Mouse (Mus musculus) ES-E14 (cell line): ENCODE data around the gene Nectin4. TPM values are rescaled to one million over a fixed set of nuclear protein-coding genes. Genes with fewer than 3 reads are reported as not detected.
A peak's percentile ranks its signal among the peaks of the same experiment; 100 is the strongest.

ENCODE experiments used
- DNase-seq: peaks from one replicate; pipeline ENCODE4 v3.0.0-alpha.2; 2013; ENCODE audit warnings: low read depth, low spot score
- H3K27ac ChIP-seq: 2 replicates; pipeline ENCODE4 v1.5.1; 2012; ENCODE audit warnings: low read depth, mild to moderate bottlenecking, low read length, moderate library complexity, mixed read lengths; ENCODE audit not compliant: poor library complexity, insufficient read depth, severe bottlenecking
- H3K36me3 ChIP-seq: 2 replicates; pipeline ENCODE4 v1.6.1; 2012; ENCODE audit warnings: mild to moderate bottlenecking, low read length, moderate library complexity, mixed read lengths; ENCODE audit not compliant: control insufficient read depth, poor library complexity, insufficient read depth, severe bottlenecking
- H3K4me1 ChIP-seq, 2 experiments: fragments of 150-350 bp in 1 of 2; sonication (generic) in 1 of 2; 2 replicates each; pipeline ENCODE4 v1.6.1; 2012; ENCODE audit warnings: low read length in 2 of 2, mild to moderate bottlenecking in 1 of 2, mixed read lengths in 1 of 2; ENCODE audit not compliant: control insufficient read depth in 2 of 2, insufficient read depth in 2 of 2, poor library complexity in 1 of 2
- H3K4me3 ChIP-seq, 2 experiments: fragments of 150-350 bp in 1 of 2; sonication (generic) in 1 of 2; 2 replicates each; pipeline ENCODE4 v1.5.1; 2012; ENCODE audit warnings: low read length in 2 of 2, low read depth in 1 of 2, mild to moderate bottlenecking in 1 of 2, mixed read lengths in 1 of 2; ENCODE audit not compliant: insufficient read depth in 1 of 2, poor library complexity in 1 of 2, severe bottlenecking in 1 of 2
- H3K9ac ChIP-seq: 2 replicates; pipeline ENCODE4 v1.6.1; 2012; ENCODE audit warnings: low read depth, mild to moderate bottlenecking, low read length, mixed read lengths; ENCODE audit not compliant: poor library complexity, insufficient read depth, severe bottlenecking
- H3K9me3 ChIP-seq: fragments of 150-350 bp; sonication (generic); 2 replicates; pipeline ENCODE4 v1.6.1; 2012; ENCODE audit warnings: low read depth, mild to moderate bottlenecking, low read length; ENCODE audit not compliant: control insufficient read depth, insufficient read depth
- CHD2 ChIP-seq: IDR thresholded peaks from 2 replicates; pipeline ENCODE4 v1.6.1; 2014; ENCODE audit warnings: mild to moderate bottlenecking, low read depth, low read length, inconsistent platforms
- HCFC1 ChIP-seq: IDR thresholded peaks from 2 replicates; pipeline ENCODE4 v1.6.1; 2012; ENCODE audit warnings: low read length, inconsistent platforms, borderline replicate concordance; ENCODE audit not compliant: insufficient read depth
- MAFK ChIP-seq: IDR thresholded peaks from 2 replicates; pipeline ENCODE4 v1.6.1; 2014; ENCODE audit warnings: mild to moderate bottlenecking, low read depth, low read length, inconsistent platforms; ENCODE audit not compliant: insufficient read depth
- ZC3H11A ChIP-seq: IDR thresholded peaks from 2 replicates; pipeline ENCODE4 v1.6.1; 2012; ENCODE audit warnings: low read depth, mild to moderate bottlenecking, inconsistent platforms, low read length, borderline replicate concordance
- ZNF384 ChIP-seq: IDR thresholded peaks from 2 replicates; pipeline ENCODE4 v1.6.1; 2012; ENCODE audit warnings: low read depth, low read length, inconsistent platforms
- in situ Hi-C, 2 experiments: fragments of 600-800 bp; cut with MboI; formaldehyde crosslinking; loops; one replicate each; pipeline ENCODE4 v1.15.1; 2025; ENCODE audit warnings: low sequenced_read_pairs in 2 of 2, inconsistent platforms in 1 of 2; ENCODE audit not compliant: unreplicated experiment in 2 of 2
- total RNA-seq: library from RNA; depleted of rRNA; stranded (reverse); fragments of 300-350 nt; gene quantifications from 2 replicates; pipeline ENCODE4 v1.2.3, GENCODE M21; 2012

Gene Nectin4
- total RNA-seq, 1 experiment: 1.9 TPM

DNA sequence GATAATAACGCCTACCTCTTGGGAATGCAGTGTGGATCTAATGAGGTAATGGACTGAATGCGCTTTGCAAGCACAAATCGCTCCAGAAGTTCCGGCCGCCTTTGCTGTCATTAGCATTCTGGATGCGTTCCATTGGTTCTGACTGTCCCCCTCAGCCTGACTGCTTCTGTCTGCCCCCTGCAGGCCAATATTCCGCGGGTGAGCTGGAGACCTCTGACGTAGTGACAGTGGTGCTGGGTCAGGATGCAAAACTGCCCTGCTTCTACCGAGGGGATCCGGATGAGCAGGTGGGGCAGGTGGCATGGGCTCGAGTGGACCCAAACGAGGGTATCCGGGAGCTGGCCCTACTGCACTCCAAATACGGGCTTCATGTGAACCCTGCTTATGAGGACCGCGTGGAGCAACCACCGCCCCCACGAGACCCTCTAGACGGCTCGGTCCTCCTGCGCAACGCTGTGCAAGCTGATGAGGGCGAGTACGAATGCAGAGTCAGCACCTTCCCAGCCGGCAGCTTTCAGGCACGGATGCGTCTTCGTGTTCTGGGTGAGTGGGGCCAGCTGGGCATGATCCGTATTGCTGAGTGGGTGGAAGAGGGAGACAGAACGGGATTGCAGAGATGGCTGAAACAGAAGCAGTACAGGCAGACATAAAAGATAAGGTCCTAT is 10.2 kb downstream of the Nectin4 start:
- Histone ChIP-seq H3K4me3 (peak overlapping the region; percentile 10 to 50; a peak in 3 of 4 replicates), H3K9me3 (no peaks in the 10 kb centered on the region), H3K36me3 (no peaks in the 10 kb centered on the region), H3K27ac (no peak overlapping the region), H3K4me1 (peaks cover 0 to 22% of the 10 kb centered on the region in 2 experiments; a peak in 2 of 4 replicates), H3K9ac (no peak overlapping the region)
- TF ChIP-seq ZC3H11A: no peak
- peak; percentile 78 for TF ChIP-seq MAFK
- TF ChIP-seq HCFC1: no peak
- in situ Hi-C loops: no loop called here
- DNase-seq: peak; percentile 76

DNA sequence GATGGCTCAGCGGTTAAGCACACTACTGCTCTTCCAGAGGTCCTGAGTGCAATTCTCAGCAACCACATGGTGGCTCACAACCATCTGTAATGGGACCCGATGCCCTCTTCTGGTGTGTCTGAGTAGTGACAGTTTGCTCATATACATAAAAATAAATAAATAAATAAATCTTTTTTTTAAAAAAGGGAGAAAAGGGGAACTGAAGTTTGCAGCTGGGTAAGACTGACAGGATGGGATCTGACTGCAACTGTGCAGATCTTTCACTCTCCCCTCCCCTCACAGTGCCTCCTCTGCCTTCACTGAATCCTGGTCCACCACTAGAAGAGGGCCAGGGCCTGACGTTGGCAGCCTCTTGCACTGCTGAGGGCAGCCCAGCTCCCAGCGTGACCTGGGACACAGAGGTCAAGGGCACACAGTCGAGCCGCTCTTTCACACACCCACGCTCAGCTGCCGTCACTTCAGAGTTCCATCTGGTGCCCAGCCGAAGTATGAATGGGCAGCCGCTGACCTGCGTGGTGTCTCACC is 12.3 kb downstream of the Nectin4 start:
- no peak overlapping the region for H3K4me3 ChIP-seq
- TF ChIP-seq ZNF384: no peak
- no peak overlapping the region; the same call in 1 of the 2 replicates for H3K9ac ChIP-seq
- H3K27ac ChIP-seq: no peak overlapping the region
- H3K36me3 ChIP-seq: no peaks in the 10 kb centered on the region
- in situ Hi-C loops: no loop called here
- H3K9me3 ChIP-seq: no peaks in the 10 kb centered on the region
- no peak for DNase-seq
- H3K4me1 ChIP-seq: peaks cover 0 to 21% of the 10 kb centered on the region in 2 experiments; a peak in 1 of 4 replicates

DNA sequence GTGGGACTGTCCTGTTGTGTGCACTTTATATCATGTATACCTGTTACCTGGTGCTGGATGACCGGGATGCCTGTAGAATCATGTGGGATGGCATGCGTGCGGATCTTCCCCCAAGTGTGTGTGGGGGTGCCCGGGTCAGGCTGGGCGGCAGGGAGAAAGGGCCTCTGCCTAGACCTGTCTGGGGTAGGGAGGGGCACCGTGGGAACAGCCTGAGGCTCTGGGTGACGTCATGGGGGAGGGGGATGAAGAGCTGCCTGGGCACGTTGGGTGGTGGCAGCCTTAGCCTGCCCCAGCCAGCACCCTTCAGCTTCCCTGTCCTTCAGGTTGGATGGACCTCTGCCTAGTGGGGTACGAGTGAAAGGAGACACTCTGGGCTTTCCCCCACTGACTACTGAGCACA is 14.5 kb downstream of the Nectin4 start:
- no peak overlapping the region for H3K4me3 ChIP-seq
- in situ Hi-C loops: no loop called here

DNA sequence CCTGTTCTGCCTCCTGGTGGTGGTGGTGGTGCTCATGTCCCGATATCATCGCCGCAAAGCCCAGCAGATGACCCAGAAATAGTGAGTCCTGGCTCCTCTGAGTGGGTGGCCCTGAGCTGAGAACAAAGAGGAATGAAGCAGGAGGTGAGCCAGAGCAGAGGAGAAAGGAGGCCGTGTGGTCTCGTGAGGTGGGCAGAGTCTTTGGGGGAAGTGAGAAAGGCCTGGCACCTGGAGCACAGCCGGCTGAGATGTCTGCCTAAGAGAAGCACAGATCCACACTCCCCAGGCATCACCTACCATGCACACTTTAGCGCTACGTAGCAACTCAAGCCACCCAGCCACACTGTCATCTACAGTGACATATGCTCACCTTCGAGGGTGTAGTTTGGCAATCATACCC is 15.3 kb downstream of the Nectin4 start:
- Histone ChIP-seq H3K36me3 (no peaks in the 10 kb centered on the region), H3K4me3 (no peak overlapping the region), H3K4me1 (peaks cover 2 to 36% of the 10 kb centered on the region in 2 experiments; a peak in 3 of 4 replicates), H3K9me3 (no peaks in the 10 kb centered on the region), H3K27ac (no peak overlapping the region), H3K9ac (no peak overlapping the region)
- in situ Hi-C loops: no loop called here
- DNase-seq: no peak
- no peak for TF ChIP-seq HCFC1
- no peak for TF ChIP-seq CHD2
- TF ChIP-seq ZNF384: no peak
- no peak for TF ChIP-seq MAFK
- no peak for TF ChIP-seq ZC3H11A

More for the DNA sequence above, 14.5 kb downstream of the Nectin4 start:
- peaks cover 1 to 30% of the 10 kb centered on the region in 2 experiments; a peak in 2 of 4 replicates for H3K4me1 ChIP-seq
- no peaks in the 10 kb centered on the region for H3K36me3 ChIP-seq
- no peaks in the 10 kb centered on the region for H3K9me3 ChIP-seq
- TF ChIP-seq CHD2 (no peak), ZNF384 (no peak), ZC3H11A (no peak)
- no peak overlapping the region for H3K9ac ChIP-seq
- no peak overlapping the region for H3K27ac ChIP-seq
- DNase-seq: no peak

DNA sequence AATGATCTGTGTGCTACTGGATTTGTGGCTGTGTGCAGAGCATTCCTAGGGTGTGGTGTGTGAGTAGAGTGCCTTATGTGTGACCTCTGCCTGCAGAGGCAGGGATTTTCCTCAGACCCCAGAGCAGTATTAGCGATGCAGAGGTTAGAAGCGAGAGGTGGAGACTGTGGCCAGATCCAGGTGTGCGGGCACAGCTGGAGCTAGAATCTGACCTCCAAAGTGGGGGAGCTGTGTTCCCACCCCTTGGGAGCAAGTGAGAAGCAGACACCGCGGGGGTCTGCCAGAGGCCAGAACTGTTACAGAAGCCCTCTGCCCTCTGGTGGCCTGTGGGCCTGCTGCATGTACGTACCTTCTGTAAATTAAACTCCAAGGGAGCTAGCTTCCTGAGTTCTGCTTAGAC is 17.2 kb downstream of the Nectin4 start:
- peaks cover 5 to 36% of the 10 kb centered on the region in 2 experiments; a peak in 3 of 4 replicates for H3K4me1 ChIP-seq
- H3K9me3 ChIP-seq: no peaks in the 10 kb centered on the region
- H3K4me3 ChIP-seq: no peak overlapping the region
- DNase-seq: no peak
- TF ChIP-seq CHD2 (no peak), HCFC1 (no peak)
- no peak overlapping the region for H3K27ac ChIP-seq
- no peak overlapping the region for H3K9ac ChIP-seq
- in situ Hi-C loops: no loop called here
- no peaks in the 10 kb centered on the region for H3K36me3 ChIP-seq
